Mouse (Mus musculus) frontal cortex, postnatal 36 days (tissue): ENCODE results near the gene Cd86.

Source experiments
- DNase-seq, 2 experiments: peaks; one replicate each; pipeline ENCODE4 v3.0.0; 2022; ENCODE audit warnings: low spot score in 2 of 2

Gene Cd86

DNA sequence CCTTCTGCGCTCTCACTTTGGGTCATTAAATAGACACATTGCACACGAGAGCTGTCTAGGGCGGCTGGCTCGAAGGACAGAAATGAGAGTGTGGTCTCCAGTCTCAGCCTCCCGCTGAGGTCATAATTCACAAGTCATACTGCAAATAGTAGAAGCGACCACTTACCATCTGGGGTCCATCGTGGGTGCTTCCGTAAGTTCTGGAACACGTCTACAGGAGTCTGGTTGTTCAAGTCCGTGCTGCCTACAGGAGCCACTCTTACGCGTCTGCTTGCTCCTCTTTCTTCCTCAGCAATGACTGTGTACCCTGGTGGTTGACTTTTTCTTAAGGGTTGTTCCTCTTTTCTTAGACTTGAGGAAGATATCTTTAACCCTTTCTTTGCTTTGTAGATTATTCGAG lies at the start of gene Cd86:
Cd86 (minus strand) TSS at position 300 of the 400 bp plus-strand sequence.
- no peak for DNase-seq

- DNase-seq, result no peak
Measured at GRCm38 (mm10) chr16:36711760-36712159, 45.9 kb upstream of the Cd86 start.

GRCm38 (mm10) chr16:36710794-36711193 lies 44.9 kb upstream of the Cd86 start:
- no peak for DNase-seq

- DNase-seq, result no peak
Measured at GRCm38 (mm10) chr16:36709405-36709804, 43.5 kb upstream of the Cd86 start.

DNA sequence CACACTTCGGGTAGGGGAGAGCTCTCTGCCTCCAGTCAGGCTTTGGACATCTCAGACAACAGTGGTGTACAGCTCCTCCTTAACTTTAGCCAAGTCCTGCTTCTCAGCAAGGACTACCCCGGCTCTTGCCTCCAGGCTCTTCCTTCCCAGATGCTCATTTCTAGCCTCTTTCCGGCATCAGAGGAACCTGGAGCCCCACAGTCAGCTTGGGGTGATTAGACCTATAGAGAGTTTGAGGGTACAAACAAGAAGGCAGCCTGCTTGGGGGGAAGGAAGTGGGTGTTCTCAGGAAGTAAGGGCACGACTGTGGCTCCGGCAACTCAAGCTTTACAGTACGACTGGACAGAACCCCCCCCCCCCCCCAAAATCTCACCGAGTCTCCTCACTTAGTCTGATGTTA lies 42.9 kb upstream of the Cd86 start:
- DNase-seq, result no peak

DNA sequence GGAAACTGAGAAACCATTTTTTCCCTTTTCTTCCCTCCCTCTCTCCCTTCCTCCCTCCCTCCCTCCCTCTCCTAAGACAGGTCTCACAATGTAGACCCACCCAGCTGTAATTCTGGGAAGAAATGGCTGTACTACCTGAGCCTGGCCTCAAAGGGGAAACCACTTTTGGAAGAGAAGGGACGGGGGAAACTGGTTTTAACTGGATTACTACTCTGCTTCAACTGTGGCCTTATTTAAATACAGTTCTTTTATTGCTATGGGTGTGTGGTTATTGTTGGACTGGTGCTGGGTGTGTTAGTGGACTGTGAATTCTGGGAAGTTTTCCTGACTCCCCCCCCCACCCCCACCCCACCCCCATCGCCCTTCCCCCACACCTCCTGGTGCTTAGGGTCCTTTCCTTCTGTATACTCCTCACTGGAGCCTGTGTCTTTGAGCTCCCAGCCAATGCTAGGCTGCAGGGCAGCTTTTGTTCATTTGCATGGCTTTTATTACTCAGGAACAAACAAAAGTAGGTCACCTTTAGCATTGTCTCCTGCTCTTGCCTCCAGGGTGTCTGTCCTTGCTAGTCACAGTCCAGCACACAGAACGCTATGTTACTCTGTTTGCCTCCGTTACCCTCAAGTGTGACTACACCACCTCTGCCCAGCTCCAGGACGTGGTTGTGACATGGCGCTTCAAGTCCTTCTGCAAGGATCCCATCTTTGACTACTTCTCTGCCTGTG lies 42.0 kb upstream of the Cd86 start:
- no peak for DNase-seq

DNA sequence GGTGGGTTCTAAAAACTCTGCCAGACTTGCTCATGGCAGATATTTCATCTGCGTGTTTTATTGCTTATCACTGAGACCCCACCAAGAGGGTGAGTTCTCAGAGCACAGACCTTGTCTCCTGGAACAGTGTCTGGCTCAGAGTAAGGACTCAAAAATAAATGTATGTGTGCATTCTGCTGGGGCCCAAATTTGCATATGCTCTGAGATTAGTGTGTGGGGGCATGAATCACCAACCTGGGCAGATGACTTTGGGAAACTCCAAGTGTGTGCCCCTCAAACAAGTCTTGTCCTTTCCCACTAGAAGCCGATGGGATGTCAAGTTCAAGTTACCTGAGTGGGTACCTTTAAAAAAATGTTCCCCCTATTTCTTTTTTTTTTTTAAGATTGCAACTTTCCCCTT lies 34.6 kb upstream of the Cd86 start:
- no peak for DNase-seq

DNA sequence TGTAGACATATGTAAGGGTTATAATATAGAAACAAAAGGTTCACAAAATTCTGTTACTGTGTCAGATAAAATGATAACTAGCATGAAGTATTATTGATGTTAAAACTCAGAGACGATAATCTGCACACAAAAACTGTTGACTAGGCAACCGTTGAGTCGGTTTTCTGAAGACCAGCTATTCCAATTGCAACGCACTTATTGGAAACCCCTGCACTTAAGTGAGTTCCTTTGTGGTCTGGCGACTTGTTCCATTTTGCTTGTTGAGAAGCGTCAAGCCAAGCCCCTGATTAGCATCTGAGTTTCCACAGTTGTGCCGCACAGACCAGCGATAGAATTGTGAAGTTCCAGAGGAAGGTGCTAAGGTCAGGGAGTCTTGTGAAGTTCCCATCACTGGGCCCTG lies 31.4 kb upstream of the Cd86 start:
- no peak for DNase-seq

DNA sequence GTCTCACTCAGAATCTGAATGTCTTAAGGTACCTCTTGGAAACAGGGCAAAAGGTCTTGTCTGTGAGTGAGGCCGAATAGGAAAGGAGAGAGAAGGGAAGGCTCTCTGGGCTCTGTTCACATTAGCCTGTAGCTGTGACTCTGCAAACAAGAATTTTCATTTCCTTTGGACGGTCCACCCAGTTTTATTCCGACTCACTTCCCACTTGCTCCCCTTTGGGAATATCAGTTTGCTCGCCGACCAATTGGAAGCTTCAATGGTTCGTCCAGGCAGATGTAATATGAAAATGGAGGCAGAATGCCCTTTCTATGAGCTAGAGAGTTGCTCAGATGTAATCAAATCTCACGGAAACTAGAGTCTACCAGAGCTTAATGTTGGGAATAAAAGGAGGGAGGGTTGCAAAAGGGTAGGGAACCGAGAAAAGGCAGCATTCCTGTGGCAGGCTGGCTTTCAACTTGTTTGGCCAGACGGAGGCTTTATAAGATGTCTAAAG lies 29.0 kb upstream of the Cd86 start:
- DNase-seq, result no peak

- no peak for DNase-seq
Measured at GRCm38 (mm10) chr16:36693818-36694413, 28.0 kb upstream of the Cd86 start, which contains the start of gene Ildr1. Gene Ildr1 (plus strand): TSS chr16:36693978.

DNA sequence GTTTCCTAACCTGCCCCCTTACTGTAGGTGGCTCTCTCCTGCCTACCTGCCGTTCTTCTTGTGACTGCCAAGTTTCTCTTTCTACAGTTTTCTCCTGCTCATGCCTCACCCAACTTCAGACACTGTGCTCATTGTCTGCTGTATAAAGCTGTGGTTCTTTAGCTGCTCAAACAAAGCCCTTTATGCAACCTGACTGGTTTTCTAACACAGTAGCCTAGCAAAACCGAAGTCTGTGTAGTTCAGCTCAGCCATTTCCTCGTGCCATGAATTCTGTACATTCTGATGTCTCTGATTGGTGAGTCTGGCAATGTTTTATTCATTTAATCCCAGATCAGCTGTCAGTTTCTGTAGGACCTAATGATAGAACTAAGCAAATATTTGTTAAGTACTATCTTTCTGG lies 25.6 kb upstream of the Cd86 start:
- DNase-seq, result no peak

DNA sequence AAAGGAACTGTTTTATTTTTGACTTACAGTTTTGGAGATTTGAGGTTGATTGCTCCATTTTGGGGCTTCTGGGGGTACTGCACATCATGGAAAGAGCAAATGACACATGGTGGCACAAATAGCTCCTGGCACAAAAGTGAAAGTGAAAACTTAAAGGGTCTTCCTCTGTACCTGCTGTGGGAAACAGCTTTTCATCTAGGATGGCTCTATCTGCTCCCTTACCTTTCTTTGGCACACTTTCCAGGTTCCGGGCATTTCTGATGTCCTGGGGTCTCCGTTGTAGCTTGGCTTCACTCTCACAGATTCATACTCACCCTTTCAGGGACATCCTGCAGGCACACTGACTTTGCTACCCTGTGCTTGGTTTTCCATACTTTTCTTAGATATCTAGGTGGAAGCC lies 22.2 kb upstream of the Cd86 start:
- DNase-seq, result no peak

DNA sequence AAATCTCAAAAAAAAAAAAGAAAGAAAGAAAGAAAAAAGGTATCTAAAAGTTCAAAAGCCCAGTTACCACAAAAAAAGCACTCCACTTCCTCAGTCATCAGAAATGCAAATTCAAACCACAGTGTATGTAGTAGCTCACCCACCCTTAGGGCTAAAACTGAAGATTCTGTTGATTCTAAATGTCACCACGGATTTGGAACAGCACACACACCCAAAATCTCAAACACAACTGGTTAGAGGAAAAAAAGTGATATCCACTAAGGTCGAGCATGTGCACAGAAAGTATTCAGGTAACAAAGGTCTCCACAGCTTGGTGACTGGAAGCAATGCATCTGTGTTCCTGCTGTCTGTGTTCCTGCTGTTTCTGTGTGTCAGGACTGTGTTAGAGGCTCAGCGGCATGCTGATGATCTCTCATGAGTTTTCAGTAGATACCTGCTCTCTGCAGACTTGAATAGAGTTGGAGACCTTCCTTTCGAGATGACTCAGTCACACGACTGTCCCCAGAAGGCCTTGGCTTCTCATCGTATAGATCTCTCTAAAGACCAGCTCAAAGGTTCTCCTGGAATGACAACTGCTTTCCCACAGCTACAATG lies 18.5 kb upstream of the Cd86 start:
- peak in 1 of 2 experiments; percentile 6 for DNase-seq

GRCm38 (mm10) chr16:36681829-36682228 lies 15.9 kb upstream of the Cd86 start:
- DNase-seq, result no peak

DNA sequence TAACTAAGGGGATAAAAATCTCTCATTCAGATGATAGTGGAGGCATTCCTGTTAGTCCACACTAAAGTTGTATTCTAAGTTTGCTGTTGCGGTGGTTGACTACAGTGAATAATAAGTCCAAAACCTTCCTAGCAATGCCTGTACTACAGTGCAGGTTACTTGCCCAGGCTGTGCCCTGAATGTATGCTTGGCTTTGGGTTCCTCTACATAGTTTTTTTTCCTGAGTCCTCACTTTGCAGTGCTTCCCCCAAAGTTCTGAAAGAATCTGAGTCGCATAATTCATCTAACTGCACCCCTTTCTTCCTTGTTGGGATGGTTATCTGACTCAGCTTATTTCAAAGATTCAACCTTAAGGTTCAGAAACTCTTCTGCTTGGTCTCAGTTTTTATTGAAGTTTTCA lies 10.0 kb upstream of the Cd86 start:
- no peak for DNase-seq

DNA sequence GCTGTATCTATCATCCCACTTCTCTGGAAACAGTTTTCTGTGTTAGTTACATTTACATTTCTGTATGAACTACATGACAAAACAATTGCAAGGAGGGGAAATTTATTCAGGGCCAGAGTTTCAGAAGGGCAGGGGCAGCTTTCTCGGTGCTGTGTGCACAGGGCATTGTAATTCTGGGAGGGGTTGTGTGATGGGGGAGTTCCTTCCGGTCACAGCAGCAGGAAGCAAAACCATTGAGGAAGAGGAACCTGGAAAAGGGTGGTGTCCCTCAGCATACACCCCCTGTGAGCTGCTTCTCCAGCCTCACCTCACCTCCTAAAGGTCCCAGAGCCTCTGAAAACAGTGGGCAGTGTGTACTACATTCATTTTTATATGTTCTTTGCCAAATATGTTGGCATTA lies 9.4 kb upstream of the Cd86 start:
- no peak for DNase-seq

DNA sequence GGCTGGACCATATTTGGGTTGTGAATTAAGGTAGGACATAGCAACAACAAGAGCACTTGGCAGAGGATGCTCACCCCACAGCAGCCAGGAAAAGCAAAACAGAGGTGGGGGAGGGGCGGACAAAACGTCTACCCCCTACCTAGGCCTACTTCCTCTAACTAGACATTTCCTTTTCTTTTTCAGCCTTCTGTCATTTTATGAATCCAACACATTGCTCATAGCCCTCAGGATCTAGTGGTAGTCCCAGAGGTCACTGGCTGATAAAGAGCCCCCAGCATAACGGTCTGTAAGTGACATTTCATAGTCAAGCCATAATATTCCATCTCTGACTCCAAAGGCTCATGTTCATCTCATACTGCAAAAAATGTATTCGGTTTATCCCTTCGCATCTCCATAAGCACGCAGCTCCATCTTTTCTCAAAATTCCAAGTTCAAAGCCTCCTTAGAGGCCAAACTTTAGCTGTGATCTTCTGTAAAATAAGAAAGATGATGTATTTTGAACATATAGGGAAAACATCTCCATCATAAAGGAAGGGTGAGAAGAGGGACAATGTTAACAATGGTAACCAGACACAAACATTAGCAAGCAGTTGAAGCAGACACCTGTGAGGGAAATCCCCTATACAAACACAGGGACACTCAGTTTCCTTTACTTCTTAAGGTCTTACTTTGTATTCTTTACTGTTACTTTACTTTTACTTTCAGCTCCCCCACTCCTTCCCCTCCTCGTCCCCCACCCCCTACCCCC lies 8.8 kb upstream of the Cd86 start:
- DNase-seq, result no peak

DNA sequence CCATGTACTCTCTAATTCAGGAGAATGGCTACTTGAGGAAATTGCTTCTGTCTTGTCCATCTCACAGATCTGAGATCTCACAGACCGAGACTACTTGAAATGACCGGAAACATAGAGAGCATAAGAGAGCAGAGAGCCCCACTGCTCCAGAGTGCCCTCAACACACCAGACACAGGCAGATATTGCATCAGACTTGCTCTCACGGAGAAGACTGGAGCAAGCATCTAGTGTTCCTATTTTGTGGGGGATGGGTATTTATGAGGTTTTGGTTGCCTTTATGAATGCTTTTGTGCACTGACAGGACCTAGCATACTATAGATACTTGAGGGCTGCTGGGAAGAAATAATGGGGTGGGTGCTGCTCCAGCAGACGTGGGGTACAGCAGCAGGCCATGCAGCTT lies 7.3 kb upstream of the Cd86 start:
- DNase-seq, result no peak

DNA sequence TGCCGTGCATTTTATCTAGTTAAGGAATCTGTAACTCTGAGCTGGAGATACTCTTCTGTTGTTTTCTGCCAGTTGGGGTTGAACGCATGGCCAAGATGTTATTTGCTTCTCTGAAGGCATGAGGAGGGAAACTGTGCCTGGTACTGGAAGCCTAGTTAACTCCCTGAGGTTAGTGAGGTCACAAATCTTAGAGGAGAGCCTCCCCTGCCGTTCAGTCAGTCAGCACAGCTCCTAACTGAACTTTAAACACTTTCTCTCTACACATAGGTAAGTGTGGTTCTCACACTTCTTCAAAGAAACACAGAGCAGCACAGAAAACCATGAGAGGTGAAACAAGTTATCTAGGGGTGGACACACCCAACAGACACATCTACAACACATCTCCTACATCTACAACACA lies 4.7 kb upstream of the Cd86 start:
- DNase-seq, result no peak

DNA sequence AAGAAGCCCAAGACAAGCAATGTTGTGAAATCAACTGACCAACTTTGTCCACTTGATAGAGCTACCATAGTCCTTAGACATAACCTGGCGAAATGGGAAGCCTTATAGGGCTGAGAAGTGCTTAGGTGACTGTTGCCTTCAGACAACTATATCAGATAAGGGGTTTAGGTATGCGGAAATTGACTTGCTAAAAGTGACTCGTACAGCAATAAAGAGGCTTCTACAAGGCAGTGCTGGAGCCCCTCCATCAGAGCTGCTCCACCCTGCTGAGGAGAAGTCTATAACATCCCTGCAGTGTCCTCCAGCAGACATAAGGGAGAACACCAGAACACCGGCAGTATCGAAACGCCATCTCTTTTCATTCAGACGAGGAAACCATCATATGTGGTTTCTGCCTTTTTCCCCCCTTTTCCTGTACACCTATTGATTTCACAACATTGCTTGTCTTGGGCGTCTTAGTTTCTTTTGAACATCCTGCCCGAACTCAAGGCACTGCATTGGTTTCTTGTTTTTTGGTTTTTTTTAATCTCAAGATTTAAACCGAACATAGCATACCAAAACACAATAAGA lies 652 bp upstream of the Cd86 start:
- no peak for DNase-seq

DNA sequence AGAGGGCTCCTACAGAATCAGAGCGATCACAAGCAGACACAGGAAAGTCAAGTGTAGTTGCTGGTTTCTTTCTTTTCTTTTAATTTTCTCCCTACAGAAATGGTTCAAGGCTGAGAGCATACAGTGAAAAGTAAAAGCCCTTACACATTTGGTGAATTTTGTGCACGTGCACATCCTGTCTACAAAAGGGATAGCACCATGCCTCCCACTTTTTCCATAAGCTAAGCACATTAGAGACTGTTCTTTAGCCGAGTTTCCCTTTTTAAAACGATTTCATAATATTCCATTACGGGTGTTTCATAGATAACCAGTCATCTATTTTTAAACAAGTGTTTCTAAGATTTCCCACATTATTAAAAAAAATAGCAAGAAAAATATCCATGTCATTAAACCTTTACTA lies 2.4 kb downstream of the Cd86 start:
- no peak for DNase-seq

- no peak for DNase-seq
Measured at GRCm38 (mm10) chr16:36661330-36661729, 4.6 kb downstream of the Cd86 start.
